Mouse (Mus musculus) kidney, embryonic 14.5 days (tissue): Measurements from ENCODE around the gene Tuba1c. TPM values are rescaled to one million over a fixed set of nuclear protein-coding genes. Genes with fewer than 3 reads are reported as not detected.

Experiments
- ATAC-seq: fragments of 200-750 bp; cut with Nextera tagmentation; 2 replicates; pipeline ENCODE4 v1.8.0; 2017; ENCODE audit warnings: moderate number of reproducible peaks, mild to moderate bottlenecking, moderate TSS enrichment, moderate library complexity; ENCODE audit not compliant: low FRiP score, low TSS enrichment
- H3K27ac ChIP-seq: fragments of 300-500 bp; sonication (generic); 2 replicates; pipeline ENCODE4 v1.5.1; 2014; ENCODE audit warnings: low read depth, mild to moderate bottlenecking, low read length, moderate library complexity, mixed read lengths
- H3K27me3 ChIP-seq: fragments of 300-500 bp; sonication (generic); 2 replicates; pipeline ENCODE4 v1.6.1; 2014; ENCODE audit warnings: mild to moderate bottlenecking, low read length; ENCODE audit not compliant: control insufficient read depth, insufficient read depth
- H3K36me3 ChIP-seq: fragments of 300-500 bp; sonication (generic); 2 replicates; pipeline ENCODE4 v1.6.1; 2014; ENCODE audit warnings: low read length, mixed read lengths; ENCODE audit not compliant: control insufficient read depth, insufficient read depth
- H3K4me1 ChIP-seq: fragments of 300-500 bp; sonication (generic); 2 replicates; pipeline ENCODE4 v1.6.1; 2014; ENCODE audit warnings: low read length, mixed read lengths; ENCODE audit not compliant: control insufficient read depth, insufficient read depth
- H3K4me2 ChIP-seq: fragments of 300-500 bp; sonication (generic); replicated peaks from 2 replicates; pipeline ENCODE4 v1.6.1; 2014; ENCODE audit warnings: low read depth, mild to moderate bottlenecking, low read length
- H3K4me3 ChIP-seq: fragments of 300-500 bp; sonication (generic); 2 replicates; pipeline ENCODE4 v1.5.1; 2014; ENCODE audit warnings: mild to moderate bottlenecking, low read length
- H3K9ac ChIP-seq: fragments of 300-500 bp; sonication (generic); 2 replicates; pipeline ENCODE4 v1.6.1; 2014; ENCODE audit warnings: low read depth, mild to moderate bottlenecking, low read length, moderate library complexity
- H3K9me3 ChIP-seq: fragments of 300-500 bp; sonication (generic); 2 replicates; pipeline ENCODE4 v1.6.1; 2016; ENCODE audit warnings: low read length; ENCODE audit not compliant: control insufficient read depth
- WGBS: fragments of 180-500 bp; shearing (Covaris S2); extraction: QIAGEN DNeasy Blood & Tissue Kit; methylation state at CpG from one replicate; pipeline ENCODE4 v1.1.7; 2014; 5-methylcytosine and 5-hydroxymethylcytosine counted together
- polyA plus RNA-seq: library from polyadenylated mRNA; unstranded; fragments of >200 nt; fragmentation: Nextera tagmentation; extraction: Ambion mirVana; gene quantifications from 2 replicates; pipeline ENCODE4 v1.2.1, GENCODE M21; 2014

Tuba1c gene
- polyA plus RNA-seq, 1 experiment from 2014 or later: 196 TPM

DNA sequence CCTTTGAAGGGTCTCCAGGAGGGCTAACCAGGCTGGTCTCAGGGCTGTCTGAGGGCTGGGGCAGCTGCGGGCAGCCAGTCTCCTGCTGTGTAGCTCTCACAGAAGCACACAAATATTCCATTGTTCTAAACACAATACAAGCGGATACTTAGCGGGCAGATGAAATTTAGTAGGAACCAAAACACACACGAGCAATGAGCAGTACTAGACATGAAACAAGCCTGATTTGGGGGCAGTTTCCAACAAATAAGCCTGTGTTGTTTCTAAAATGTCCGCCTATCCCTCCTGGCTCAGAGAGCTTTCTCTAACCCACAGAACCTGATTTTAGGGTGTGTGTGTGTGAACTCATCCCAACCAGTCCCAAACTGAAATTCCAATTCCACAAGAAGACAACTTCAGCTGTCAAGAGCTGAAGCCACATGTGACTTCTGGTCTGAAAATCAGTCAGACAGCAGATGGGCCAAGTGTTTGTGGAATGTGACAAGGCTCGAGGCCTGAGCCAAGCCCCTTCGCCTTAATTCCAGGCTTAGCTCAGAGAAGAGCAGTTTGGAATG is 42.5 kb upstream of the Tuba1c start:
- Histone ChIP-seq H3K4me2 (no peak overlapping the region), H3K9ac (no peak overlapping the region)

DNA sequence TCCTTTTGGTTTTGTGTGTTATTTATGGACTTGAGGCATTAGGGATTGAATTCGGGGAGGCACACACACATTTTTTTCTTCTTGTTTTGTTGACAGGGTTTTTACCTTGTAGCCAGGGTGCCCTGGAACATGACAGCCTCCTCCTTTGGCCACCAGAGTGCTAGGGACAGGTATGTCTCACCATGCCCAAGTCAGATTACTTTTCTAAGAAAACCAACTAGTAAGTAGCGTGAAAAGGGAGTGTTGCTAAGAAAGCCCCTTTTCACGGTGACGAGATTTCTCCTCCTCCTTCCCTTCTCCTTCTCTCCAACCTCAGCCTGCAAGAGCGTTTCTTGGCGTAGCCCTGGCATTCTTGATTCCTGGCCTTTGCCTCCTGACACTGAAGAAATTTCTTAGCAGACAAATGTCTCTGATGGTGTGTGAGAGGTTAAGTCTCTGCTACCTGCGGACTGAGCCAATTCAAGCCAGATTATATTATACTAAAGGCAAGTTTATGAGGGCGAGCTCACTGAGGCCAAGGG is 42.0 kb upstream of the Tuba1c start:
- Histone ChIP-seq H3K9me3 (no peaks in the 10 kb centered on the region), H3K4me3 (no peak overlapping the region), H3K4me2 (no peak overlapping the region), H3K9ac (no peak overlapping the region), H3K27ac (peak overlapping the region; percentile 44; the same call in 1 of the 2 replicates), H3K4me1 (0 out of 2 replicates have a peak, but pooled peaks cover 8% of the 10 kb centered on the region), H3K27me3 (no peaks in the 10 kb centered on the region), H3K36me3 (no peaks in the 10 kb centered on the region)
- 48% methylated on average over 8 of the region's 8 CpGs for WGBS
- ATAC-seq: no peak

More for the DNA sequence above, 42.5 kb upstream of the Tuba1c start:
- Histone ChIP-seq H3K36me3 (no peaks in the 10 kb centered on the region), H3K4me1 (0 out of 2 replicates have a peak, but pooled peaks cover 4% of the 10 kb centered on the region), H3K4me3 (no peak overlapping the region), H3K9me3 (no peaks in the 10 kb centered on the region), H3K27ac (peak overlapping the region; percentile 44; the same call in 1 of the 2 replicates), H3K27me3 (no peaks in the 10 kb centered on the region)
- no peak for ATAC-seq
- 51% methylated on average over 7 of the region's 7 CpGs for WGBS

DNA sequence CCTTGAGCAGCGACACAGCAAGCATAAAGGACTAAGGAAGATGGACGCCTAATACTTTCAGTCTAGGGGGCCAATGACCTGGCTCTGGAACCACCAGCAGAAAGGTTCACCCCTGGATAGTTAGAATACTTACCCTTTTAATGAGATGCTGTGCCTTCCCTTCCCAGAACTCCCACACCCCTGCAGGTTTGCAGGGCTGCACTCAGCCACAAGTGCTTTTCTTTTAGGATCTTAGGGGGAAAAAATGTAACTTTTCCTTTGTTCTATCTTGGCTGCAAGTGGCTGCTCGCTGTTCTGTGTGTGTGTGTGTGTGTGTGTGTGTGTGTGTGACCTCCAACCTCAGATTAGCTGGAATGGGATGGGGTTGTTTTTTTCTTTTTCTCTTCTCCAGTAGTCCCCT is 40.9 kb upstream of the Tuba1c start:
- Histone ChIP-seq H3K4me1 (peaks cover 11% of the 10 kb centered on the region), H3K36me3 (no peaks in the 10 kb centered on the region), H3K4me3 (no peak overlapping the region), H3K4me2 (no peak overlapping the region), H3K27ac (no peak overlapping the region), H3K9ac (no peak overlapping the region), H3K27me3 (no peaks in the 10 kb centered on the region), H3K9me3 (no peaks in the 10 kb centered on the region)
- ATAC-seq: no peak
- 71% methylated on average over 3 of the region's 3 CpGs for WGBS

DNA sequence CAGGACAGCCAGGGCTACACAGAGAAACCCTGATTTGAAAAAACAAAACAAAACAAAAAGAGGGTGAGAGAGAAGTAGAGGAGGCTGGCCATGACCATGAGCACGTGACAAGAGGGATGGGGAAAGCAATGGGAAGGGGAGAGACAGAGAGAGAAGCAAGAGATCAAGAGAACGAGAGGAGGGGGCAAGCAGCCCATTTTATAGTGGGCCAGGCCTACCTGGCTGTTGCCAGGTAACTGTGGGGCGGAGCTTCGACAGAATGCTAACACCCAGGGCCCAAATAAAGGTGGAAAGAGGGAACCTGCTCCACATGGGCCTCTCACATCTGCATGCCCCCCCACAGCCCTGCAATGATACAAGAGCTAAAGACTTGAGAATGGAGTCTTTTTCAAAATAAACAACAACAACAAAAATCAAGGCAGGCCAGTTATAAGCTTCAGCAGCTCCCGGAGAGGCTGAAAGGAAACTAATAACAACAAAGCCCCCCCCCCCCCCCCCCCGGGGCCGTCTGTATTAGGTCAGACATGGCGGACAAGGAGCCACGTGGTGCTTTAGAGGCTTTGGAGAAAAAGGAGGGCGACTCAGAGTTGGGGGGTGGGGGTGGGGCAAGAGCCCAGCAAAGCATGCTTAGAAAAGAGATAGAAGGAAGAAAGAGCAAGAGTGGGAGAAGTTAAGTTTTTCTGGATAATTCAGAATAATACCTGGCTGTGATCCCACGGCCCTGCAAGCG is 39.8 kb upstream of the Tuba1c start:
- Histone ChIP-seq H3K4me2 (no peak overlapping the region), H3K36me3 (no peaks in the 10 kb centered on the region)
- no peak for ATAC-seq

DNA sequence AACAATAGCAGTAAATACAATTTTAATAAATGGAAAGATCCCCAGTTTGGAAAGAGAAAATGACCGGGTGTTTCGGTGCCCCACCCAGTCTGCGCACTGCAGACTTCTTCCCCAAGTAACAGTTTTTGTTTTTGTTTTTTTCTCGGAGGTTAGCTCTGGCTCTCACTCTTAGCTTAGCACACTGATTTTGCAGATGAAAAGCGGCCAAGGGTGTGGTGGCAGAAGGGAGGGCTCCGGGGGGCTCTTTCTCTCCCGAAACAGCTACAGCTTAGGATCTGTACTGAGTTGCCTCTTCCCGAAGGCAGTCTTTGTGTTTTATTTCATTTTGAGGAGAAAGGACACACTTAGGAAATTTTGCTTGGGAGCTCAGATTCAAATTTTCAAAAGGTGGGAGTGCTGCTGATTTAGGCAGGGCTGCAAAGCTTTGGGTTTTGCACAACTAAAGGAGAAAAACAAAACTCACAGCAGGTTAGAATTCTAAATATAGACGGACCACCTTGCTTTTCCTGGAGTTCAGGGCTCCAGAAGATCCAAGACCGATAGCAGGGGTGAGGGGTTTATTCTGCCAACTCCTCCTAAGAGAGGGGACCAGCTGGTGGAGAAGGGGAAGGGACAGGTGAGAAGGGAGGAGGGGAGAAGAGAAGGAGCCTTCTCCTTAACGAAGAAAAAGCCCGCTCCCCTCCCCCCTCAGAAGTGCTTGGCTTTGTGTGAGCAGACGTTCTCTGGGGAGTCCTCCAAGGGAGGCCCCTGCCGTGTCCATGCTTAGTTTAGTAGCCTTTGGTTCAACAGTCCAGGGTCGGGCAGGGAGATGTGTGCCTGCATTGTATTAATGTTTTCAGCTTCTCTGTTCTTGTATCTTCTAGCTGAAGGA is 38.8 kb upstream of the Tuba1c start:
- no peak for ATAC-seq
- Histone ChIP-seq H3K27ac (no peak overlapping the region; the same call in 1 of the 2 replicates), H3K4me3 (no peak overlapping the region), H3K36me3 (no peaks in the 10 kb centered on the region), H3K4me2 (0 out of 2 replicates have a peak overlapping the region, but pooled peaks have one; percentile 2), H3K4me1 (peaks cover 11% of the 10 kb centered on the region), H3K27me3 (no peaks in the 10 kb centered on the region), H3K9ac (peak overlapping the region; percentile 40), H3K9me3 (no peaks in the 10 kb centered on the region)
- 33% methylated on average over 15 of the region's 15 CpGs for WGBS

More for the DNA sequence above, 39.8 kb upstream of the Tuba1c start:
- 49% methylated on average over 10 of the region's 12 CpGs for WGBS
- Histone ChIP-seq H3K4me1 (peaks cover 11% of the 10 kb centered on the region), H3K27me3 (no peaks in the 10 kb centered on the region), H3K4me3 (no peak overlapping the region), H3K9ac (no peak overlapping the region), H3K9me3 (no peaks in the 10 kb centered on the region), H3K27ac (no peak overlapping the region)

DNA sequence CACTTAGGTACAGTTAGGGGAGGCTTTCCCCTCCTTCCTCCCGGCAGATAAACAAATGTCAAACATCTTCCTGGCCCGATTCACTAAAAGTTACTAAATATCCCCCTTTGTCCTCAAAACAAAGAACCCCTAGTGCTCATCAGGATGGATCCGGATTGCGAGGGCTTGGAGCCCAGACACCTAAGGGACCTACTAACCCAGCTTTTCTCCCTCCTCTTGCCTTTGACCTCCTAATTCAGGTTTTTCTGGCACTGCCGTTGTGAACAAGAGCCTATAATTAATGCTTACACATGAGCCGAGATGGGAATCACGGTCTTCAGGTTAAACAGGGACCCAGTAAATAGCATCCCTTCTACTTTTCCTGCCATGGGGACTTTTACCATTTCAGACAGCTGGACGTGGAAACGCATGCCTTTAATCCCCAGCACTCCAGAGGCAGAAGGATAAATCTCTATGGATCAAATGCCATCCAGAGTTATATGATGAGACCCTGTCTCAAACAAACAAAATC is 38.1 kb upstream of the Tuba1c start:
- Histone ChIP-seq H3K4me2 (no peak overlapping the region), H3K9ac (peak overlapping the region; percentile 40), H3K9me3 (no peaks in the 10 kb centered on the region), H3K4me3 (no peak overlapping the region), H3K4me1 (peaks cover 9% of the 10 kb centered on the region), H3K36me3 (no peaks in the 10 kb centered on the region), H3K27me3 (no peaks in the 10 kb centered on the region), H3K27ac (no peak overlapping the region)
- no peak for ATAC-seq
- WGBS: 40% methylated on average over 9 of the region's 9 CpGs

DNA sequence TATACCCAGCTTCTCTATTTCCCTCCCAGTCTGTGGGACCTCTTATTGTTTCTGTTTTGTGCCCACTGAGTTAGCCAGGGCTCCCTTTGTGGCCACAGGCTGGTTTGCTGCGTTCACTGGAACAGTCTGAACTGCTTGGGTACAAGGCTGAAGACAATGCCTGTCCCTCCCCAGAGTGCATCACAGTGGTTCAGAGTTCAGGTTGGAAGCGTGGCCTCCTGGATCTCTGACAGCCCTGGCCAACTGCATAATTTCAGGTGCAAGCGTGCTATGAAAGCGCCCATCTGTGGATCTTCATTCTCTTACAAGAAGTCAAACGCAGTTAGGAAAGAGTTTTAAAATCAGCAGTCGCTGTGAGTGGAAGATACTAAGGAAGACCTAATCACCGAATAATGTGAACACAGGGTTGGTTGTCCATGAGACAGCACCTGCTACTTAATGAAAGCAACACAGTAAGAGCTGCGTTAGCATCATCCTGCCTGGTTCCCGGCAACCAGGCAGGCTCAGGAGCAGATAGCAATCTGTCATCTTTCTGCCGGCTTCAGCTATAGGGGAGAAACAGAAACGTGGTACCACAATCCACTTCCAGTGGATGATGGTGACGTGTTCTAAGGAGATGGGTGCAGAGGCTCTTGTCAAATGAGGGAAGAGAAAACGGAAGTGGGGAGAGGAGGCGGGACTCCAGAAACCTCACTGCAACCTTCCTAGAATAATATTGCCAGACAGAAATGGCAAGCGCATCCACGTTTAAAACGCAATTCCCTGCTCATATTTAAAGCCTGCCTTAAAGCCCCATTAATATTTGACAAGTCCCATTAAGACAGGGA is 37.4 kb upstream of the Tuba1c start:
- H3K4me3 ChIP-seq: peak overlapping the region; percentile 38
- H3K36me3 ChIP-seq: no peaks in the 10 kb centered on the region
- ATAC-seq: no peak
- 38% methylated on average over 17 of the region's 17 CpGs for WGBS
- H3K27ac ChIP-seq: peak overlapping the region; percentile 94; the same call in 1 of the 2 replicates
- H3K4me2 ChIP-seq: peak overlapping the region; percentile 64
- peaks cover 9% of the 10 kb centered on the region for H3K4me1 ChIP-seq
- peak overlapping the region; percentile 63; the same call in 1 of the 2 replicates for H3K9ac ChIP-seq
- no peaks in the 10 kb centered on the region for H3K27me3 ChIP-seq
- H3K9me3 ChIP-seq: no peaks in the 10 kb centered on the region
